Mouse (Mus musculus) CD4-positive, CD25-positive, alpha-beta regulatory T cell, adult 2 months (primary cell): ENCODE measurements around the gene Nrarp.

Source experiments
- DNase-seq: peaks from one replicate; pipeline ENCODE4 v3.0.0-alpha.2; 2012; ENCODE audit warnings: low read depth, low spot score

The Nrarp gene

DNA sequence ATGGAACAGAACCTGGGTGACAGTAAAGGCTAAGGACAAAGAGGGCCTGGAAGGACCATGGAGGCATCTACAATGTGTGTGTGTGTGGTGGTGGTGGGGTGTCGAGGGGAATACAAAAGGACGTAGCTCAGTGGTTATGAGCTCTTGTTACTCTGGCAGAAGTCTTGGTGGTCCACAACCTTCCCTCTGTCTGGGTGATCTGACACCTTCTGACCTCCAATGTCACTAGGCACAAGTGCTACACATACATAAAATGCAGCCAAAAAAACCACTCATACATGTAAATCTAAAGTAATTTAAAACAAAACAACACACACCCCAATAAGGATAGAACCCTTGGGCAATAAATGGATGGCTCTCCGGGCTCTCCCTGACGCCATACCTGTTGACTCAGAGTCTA is 46.8 kb downstream of the Nrarp start:
- no peak for DNase-seq

DNA sequence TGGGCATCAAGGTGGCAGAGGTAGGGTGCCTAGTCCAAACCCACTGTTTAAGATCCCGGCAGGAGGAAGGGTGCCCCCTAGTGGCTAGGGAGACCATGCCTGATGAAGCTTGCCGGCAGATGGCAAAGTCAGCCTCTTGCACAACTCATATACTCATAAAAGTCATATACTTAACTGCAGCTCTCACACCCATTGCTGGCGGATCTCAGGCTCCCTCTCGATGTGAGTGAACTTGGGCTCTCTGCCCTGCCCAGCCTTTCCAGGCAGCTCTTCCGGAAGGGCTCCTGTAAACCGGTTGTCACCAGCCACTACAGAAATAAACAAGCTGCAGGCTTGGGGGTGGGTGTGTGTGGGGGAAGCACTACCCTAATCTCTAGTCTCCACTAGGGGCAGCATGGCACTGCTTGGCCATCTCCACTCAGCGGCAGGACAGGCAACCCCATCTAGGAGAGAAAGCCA is 47.9 kb downstream of the Nrarp start:
- peak; percentile 93 for DNase-seq

DNA sequence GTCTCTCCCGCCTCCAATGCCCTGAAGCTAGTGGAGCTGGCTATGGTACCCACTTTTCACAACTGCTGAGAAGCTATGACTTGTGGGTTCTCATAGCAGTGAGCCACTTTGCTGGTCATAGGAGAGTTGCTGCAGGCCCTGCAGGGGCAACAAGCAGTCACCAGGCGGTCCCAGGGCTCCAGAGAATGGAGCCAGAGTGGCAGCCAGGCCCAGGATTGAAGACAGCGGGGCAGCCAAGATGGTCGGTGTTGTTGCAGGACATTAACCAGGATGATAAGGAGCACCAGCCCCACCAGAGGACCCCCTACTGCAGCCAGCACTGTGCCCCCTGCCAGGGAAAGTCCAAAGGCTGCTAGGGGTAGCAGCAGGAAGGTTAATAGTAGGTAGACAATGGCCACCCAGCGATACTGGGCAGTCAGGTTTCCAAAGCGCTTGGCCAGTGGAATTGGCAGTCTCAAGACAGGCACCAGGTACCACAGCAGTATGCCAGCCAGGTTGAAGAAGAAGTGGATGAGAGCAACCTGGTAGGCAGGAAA is 48.5 kb downstream of the Nrarp start:
- DNase-seq = no peak

DNA sequence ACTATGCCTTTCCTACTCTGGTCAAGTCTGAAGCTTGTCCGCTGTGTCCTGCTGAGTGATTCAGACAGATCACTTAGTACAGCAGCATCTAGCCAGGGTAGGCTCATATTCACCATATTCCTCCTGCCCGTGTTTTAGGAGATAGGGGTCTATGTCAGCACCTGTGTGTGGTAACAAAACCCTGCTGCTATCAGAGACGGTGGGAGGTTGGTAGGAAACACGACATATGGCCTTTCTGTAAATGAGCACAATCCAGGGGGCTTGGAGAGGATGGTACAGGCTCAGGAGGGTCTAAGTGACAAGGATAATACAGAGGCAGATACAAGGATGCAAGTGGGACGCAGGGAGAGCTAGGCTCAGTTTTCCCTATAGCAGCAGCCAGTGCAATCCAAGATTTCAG is 49.0 kb downstream of the Nrarp start:
- no peak for DNase-seq

GRCm38 (mm10) chr2:25230581-25230980 is 50.0 kb downstream of the Nrarp start:
- no peak for DNase-seq

DNA sequence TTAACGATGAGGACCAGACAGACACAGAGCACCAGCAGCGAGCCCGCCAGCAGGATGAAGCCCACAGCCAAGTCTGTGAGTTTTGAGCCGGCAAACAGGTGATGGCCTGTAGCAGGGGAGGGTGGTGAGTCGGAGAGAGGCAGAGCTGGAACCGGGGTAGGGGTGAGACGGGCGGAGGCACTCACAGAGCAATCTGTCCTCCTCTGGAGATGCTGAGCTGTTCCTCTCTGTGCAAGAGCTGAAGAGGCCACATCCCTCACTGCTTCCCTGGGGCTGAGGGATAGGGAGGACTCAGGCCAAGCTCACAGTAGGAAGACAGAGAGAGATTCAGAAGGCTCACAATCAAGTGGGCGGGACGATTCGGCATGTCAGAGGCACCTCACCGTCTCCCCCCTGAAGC is 50.5 kb downstream of the Nrarp start:
- no peak for DNase-seq
